Mouse (Mus musculus) cerebellum, adult 2 months (tissue): ENCODE measurements around the gene Hist1h2bc. TPM values are rescaled to one million over a fixed set of nuclear protein-coding genes. Genes with fewer than 3 reads are reported as not detected.

ENCODE experiments used
- DNase-seq, 2 experiments: peaks; one replicate each; pipeline ENCODE4 v3.0.0; 2021
- H3K27ac ChIP-seq: fragments of 200-500 bp; 2 replicates; pipeline ENCODE4 v1.5.1; 2012; ENCODE audit warnings: low read length, control low read depth, inconsistent platforms; ENCODE audit not compliant: insufficient read depth
- H3K27me3 ChIP-seq: fragments of 200-500 bp; 2 replicates; pipeline ENCODE4 v1.6.1; 2012; ENCODE audit warnings: inconsistent platforms, mild to moderate bottlenecking, low read length, moderate library complexity; ENCODE audit not compliant: control insufficient read depth, insufficient read depth
- H3K4me1 ChIP-seq: fragments of 200-500 bp; 2 replicates; pipeline ENCODE4 v1.6.1; 2011; ENCODE audit warnings: low read length; ENCODE audit not compliant: control insufficient read depth, insufficient read depth
- H3K4me3 ChIP-seq: fragments of 200-500 bp; replicated peaks from 2 replicates; pipeline ENCODE3; 2011; ENCODE audit warnings: mild to moderate bottlenecking, low read depth, low read length, control low read depth; ENCODE audit not compliant: insufficient read depth
- CTCF ChIP-seq: fragments of 200-500 bp; IDR thresholded peaks from 2 replicates; pipeline ENCODE4 v1.5.1; 2011; ENCODE audit warnings: low read depth, mild to moderate bottlenecking, control low read depth, low read length, moderate library complexity, borderline replicate concordance; ENCODE audit not compliant: insufficient read depth
- POLR2A ChIP-seq: fragments of 200-500 bp; IDR thresholded peaks from 2 replicates; pipeline ENCODE4 v1.6.1; 2011; ENCODE audit warnings: low read length, control low read depth, borderline replicate concordance; ENCODE audit not compliant: insufficient read depth
- WGBS: fragments of 180-500 bp; shearing (Covaris S2); methylation state at CpG from one replicate; pipeline ENCODE4 v1.1.7; 2018; 5-methylcytosine and 5-hydroxymethylcytosine counted together
- polyA plus RNA-seq: library from polyadenylated mRNA; depleted of rRNA; stranded (reverse); fragments of >200 nt; gene quantifications from 2 replicates; pipeline ENCODE4 v1.2.3, GENCODE M21; 2012; rRNA removed

The Hist1h2bc gene
- polyA plus RNA-seq, 1 experiment: 109 TPM

GRCm38 (mm10) chr13:23740256-23740840 lies 56.3 kb downstream of the Hist1h2bc start:
- H3K27ac ChIP-seq: peak overlapping the region; percentile 34; the same call in 1 of the 2 replicates
- DNase-seq: no peak
- no peak for TF ChIP-seq CTCF
- no peak for TF ChIP-seq POLR2A

GRCm38 (mm10) chr13:23740910-23741309 lies 56.9 kb downstream of the Hist1h2bc start:
- no peak for DNase-seq
- WGBS: 74% methylated on average over 5 of the region's 5 CpGs
- TF ChIP-seq CTCF: no peak
- no peak for TF ChIP-seq POLR2A
- no peak overlapping the region for H3K27ac ChIP-seq
- H3K4me3 ChIP-seq: no peak overlapping the region
- H3K27me3 ChIP-seq: no peaks in the 10 kb centered on the region
- no peaks in the 10 kb centered on the region for H3K4me1 ChIP-seq

More at GRCm38 (mm10) chr13:23740256-23740840, 56.3 kb downstream of the Hist1h2bc start:
- H3K4me1 ChIP-seq: no peaks in the 10 kb centered on the region
- 36% methylated on average over 13 of the region's 13 CpGs for WGBS
- no peaks in the 10 kb centered on the region for H3K27me3 ChIP-seq
- peak overlapping the region; percentile 88 for H3K4me3 ChIP-seq

- DNase-seq: no peak
- H3K27ac ChIP-seq: no peak overlapping the region
- no peaks in the 10 kb centered on the region for H3K4me1 ChIP-seq
- no peaks in the 10 kb centered on the region for H3K27me3 ChIP-seq
- TF ChIP-seq POLR2A: no peak
- TF ChIP-seq CTCF: no peak
- H3K4me3 ChIP-seq: no peak overlapping the region
These were observed 58.0 kb downstream of the Hist1h2bc start for GRCm38 (mm10) chr13:23742007-23742406.

Other genes with a start within 250 kb of the Hist1h2bc start
- 0.21 and 0.32 TPM in 2 replicates for gene Btn1a1, start 218.3 kb upstream of the Hist1h2bc start, polyA plus RNA-seq
- 0.20 and 0.21 TPM in 2 replicates for gene Btn2a2, start 195.3 kb upstream of the Hist1h2bc start, polyA plus RNA-seq
- 33.0 and 35.8 TPM in 2 replicates for gene Hist1h4h, start 153.1 kb upstream of the Hist1h2bc start, polyA plus RNA-seq
- gene Hist1h2af, start 150.3 kb upstream of the Hist1h2bc start, polyA plus RNA-seq: 0.60 and 2.4 TPM in 2 replicates
- gene Hist1h3g, start 148.8 kb upstream of the Hist1h2bc start, polyA plus RNA-seq: 0.29 TPM in 1 of 2 replicates, not detected in the other
- gene Hist1h2bh, start 140.8 kb upstream of the Hist1h2bc start, polyA plus RNA-seq: 0.33 and 0.34 TPM in 2 replicates
- gene Hist1h3f, start 140.1 kb upstream of the Hist1h2bc start, polyA plus RNA-seq: 0.32 and 0.33 TPM in 2 replicates
- 4.7 and 7.0 TPM in 2 replicates for gene Hist1h4f, start 132.6 kb upstream of the Hist1h2bc start, polyA plus RNA-seq
- 0.05 and 0.14 TPM in 2 replicates for gene Hist1h1d, start 130.9 kb upstream of the Hist1h2bc start, polyA plus RNA-seq
- gene Hist1h3e, start 121.8 kb upstream of the Hist1h2bc start, polyA plus RNA-seq: 1.5 and 3.2 TPM in 2 replicates
- 0.33 and 0.60 TPM in 2 replicates for gene Hist1h2ae, start 113.0 kb upstream of the Hist1h2bc start, polyA plus RNA-seq
- gene Hist1h2bg, start 112.8 kb upstream of the Hist1h2bc start, polyA plus RNA-seq: 7.3 and 9.3 TPM in 2 replicates
- gene Hist1h2bf, start 110.0 kb upstream of the Hist1h2bc start, polyA plus RNA-seq: 0.65 and 0.98 TPM in 2 replicates
- gene Hist1h2ad, start 109.8 kb upstream of the Hist1h2bc start, polyA plus RNA-seq: 1.2 and 1.9 TPM in 2 replicates
- 2.0 and 2.8 TPM in 2 replicates for gene Hist1h3d, start 108.4 kb upstream of the Hist1h2bc start, polyA plus RNA-seq
- gene Hist1h4d, start 102.6 kb upstream of the Hist1h2bc start, polyA plus RNA-seq: 5.8 and 8.0 TPM in 2 replicates
- gene Hist1h2be, start 63.1 kb upstream of the Hist1h2bc start, polyA plus RNA-seq: 4.2 and 5.5 TPM in 2 replicates
- 4.1 and 6.1 TPM in 2 replicates for gene Hist1h1e, start 61.6 kb upstream of the Hist1h2bc start, polyA plus RNA-seq
- 0.85 and 1.1 TPM in 2 replicates for gene Hist1h2ac, start 251 bp upstream of the Hist1h2bc start, polyA plus RNA-seq
- gene Hist1h1t, start 11.6 kb downstream of the Hist1h2bc start, polyA plus RNA-seq: not detected in 2 replicates
- 5.8 and 9.1 TPM in 2 replicates for gene Hist1h4c, start 14.3 kb downstream of the Hist1h2bc start, polyA plus RNA-seq
- gene Hfe, start 26.7 kb downstream of the Hist1h2bc start, polyA plus RNA-seq: 6.2 and 7.1 TPM in 2 replicates
- 34.6 and 42.8 TPM in 2 replicates for gene Hist1h1c, start 54.6 kb downstream of the Hist1h2bc start, polyA plus RNA-seq
- 0.23 and 0.30 TPM in 2 replicates for gene Hist1h3c, start 61.4 kb downstream of the Hist1h2bc start, polyA plus RNA-seq
- 0.56 and 0.97 TPM in 2 replicates for gene Hist1h2bb, start 62.5 kb downstream of the Hist1h2bc start, polyA plus RNA-seq
- gene Hist1h2ab, start 66.9 kb downstream of the Hist1h2bc start, polyA plus RNA-seq: 1.1 TPM in 1 of 2 replicates, not detected in the other
- 0.40 TPM in 1 of 2 replicates, not detected in the other for gene Hist1h3b, start 68.1 kb downstream of the Hist1h2bc start, polyA plus RNA-seq
- gene Hist1h4b, start 72.8 kb downstream of the Hist1h2bc start, polyA plus RNA-seq: 4.8 and 5.4 TPM in 2 replicates
- gene Hist1h4a, start 77.0 kb downstream of the Hist1h2bc start, polyA plus RNA-seq: 3.5 and 4.7 TPM in 2 replicates
- gene Hist1h3a, start 78.2 kb downstream of the Hist1h2bc start, polyA plus RNA-seq: 0.43 and 1.2 TPM in 2 replicates
- gene Hist1h1a, start 79.5 kb downstream of the Hist1h2bc start, polyA plus RNA-seq: 0.52 TPM in 1 of 2 replicates, not detected in the other
- gene Trim38, start 85.7 kb downstream of the Hist1h2bc start, polyA plus RNA-seq: 0.08 and 0.10 TPM in 2 replicates
- not detected in 2 replicates for gene Slc17a2, start 122.8 kb downstream of the Hist1h2bc start, polyA plus RNA-seq
- gene Slc17a3, start 155.2 kb downstream of the Hist1h2bc start, polyA plus RNA-seq: 0.02 TPM in 1 of 2 replicates, not detected in the other
- gene Slc17a1, start 183.6 kb downstream of the Hist1h2bc start, polyA plus RNA-seq: not detected in 2 replicates
- not detected in 2 replicates for gene Slc17a4, start 230.8 kb downstream of the Hist1h2bc start, polyA plus RNA-seq
- not detected in 2 replicates for gene Hist1h2ba, start 250.0 kb downstream of the Hist1h2bc start, polyA plus RNA-seq